Mouse (Mus musculus) limb, embryonic 11.5 days (tissue): ENCODE results near the gene Slc39a12. TPM values are rescaled to one million over a fixed set of nuclear protein-coding genes. Genes with fewer than 3 reads are reported as not detected.

Experiments
- ATAC-seq: fragments of 200-750 bp; cut with Nextera tagmentation; 2 replicates; pipeline ENCODE4 v1.8.0; 2017; ENCODE audit warnings: low read depth; ENCODE audit not compliant: insufficient number of reproducible peaks, low FRiP score, low TSS enrichment
- DNase-seq: peaks from one replicate; pipeline ENCODE4 v3.0.0-alpha.2; 2015; ENCODE audit warnings: low spot score
- H3K27ac ChIP-seq: fragments of 300-500 bp; sonication (generic); replicated peaks from 2 replicates; pipeline ENCODE4 v1.5.1; 2014; ENCODE audit warnings: low read depth, mild to moderate bottlenecking, low read length
- H3K27me3 ChIP-seq: fragments of 300-500 bp; sonication (generic); 2 replicates; pipeline ENCODE4 v1.6.1; 2014; ENCODE audit warnings: mild to moderate bottlenecking, low read length, mixed read lengths; ENCODE audit not compliant: control insufficient read depth, insufficient read depth
- H3K36me3 ChIP-seq: fragments of 300-500 bp; sonication (generic); 2 replicates; pipeline ENCODE4 v1.6.1; 2014; ENCODE audit warnings: mild to moderate bottlenecking, low read length, moderate library complexity, mixed read lengths; ENCODE audit not compliant: control insufficient read depth, insufficient read depth
- H3K4me1 ChIP-seq: fragments of 300-500 bp; sonication (generic); 2 replicates; pipeline ENCODE4 v1.6.1; 2014; ENCODE audit warnings: low read length, mixed read lengths; ENCODE audit not compliant: control insufficient read depth, insufficient read depth
- H3K4me2 ChIP-seq: fragments of 300-500 bp; sonication (generic); 2 replicates; pipeline ENCODE4 v1.6.1; 2014; ENCODE audit warnings: low read depth, mild to moderate bottlenecking, moderate library complexity; ENCODE audit not compliant: severe bottlenecking
- H3K4me3 ChIP-seq: fragments of 300-500 bp; sonication (generic); 2 replicates; pipeline ENCODE4 v1.5.1; 2014; ENCODE audit warnings: low read depth, low read length
- H3K9ac ChIP-seq: fragments of 300-500 bp; sonication (generic); 2 replicates; pipeline ENCODE4 v1.6.1; 2014; ENCODE audit warnings: mild to moderate bottlenecking, low read length
- H3K9me3 ChIP-seq: fragments of 300-500 bp; sonication (generic); 2 replicates; pipeline ENCODE4 v1.6.1; 2016; ENCODE audit warnings: low read length; ENCODE audit not compliant: control insufficient read depth
- WGBS: fragments of 180-500 bp; shearing (Covaris S2); extraction: QIAGEN DNeasy Blood & Tissue Kit; methylation state at CpG from one replicate; pipeline ENCODE4 v1.1.7; 2014; 5-methylcytosine and 5-hydroxymethylcytosine counted together
- polyA plus RNA-seq: library from polyadenylated mRNA; unstranded; fragments of >200 nt; fragmentation: Nextera tagmentation; extraction: Ambion mirVana; gene quantifications from 2 replicates; pipeline ENCODE4 v1.2.1, GENCODE M21; 2014

The Slc39a12 gene
- polyA plus RNA-seq, 1 experiment from 2014 or later: 0.07 TPM

GRCm38 (mm10) chr2:14454946-14455631 lies 67.0 kb downstream of the Slc39a12 start:
- DNase-seq (no peak), ATAC-seq (no peak)
- Histone ChIP-seq H3K4me3 (no peak overlapping the region), H3K4me2 (no peak overlapping the region), H3K9me3 (no peaks in the 10 kb centered on the region), H3K27me3 (no peaks in the 10 kb centered on the region), H3K9ac (no peak overlapping the region), H3K4me1 (no peaks in the 10 kb centered on the region), H3K27ac (no peak overlapping the region), H3K36me3 (no peaks in the 10 kb centered on the region)
- WGBS: 76% methylated on average over 7 of the region's 7 CpGs

GRCm38 (mm10) chr2:14464438-14464837 lies 76.3 kb downstream of the Slc39a12 start:
- H3K27ac ChIP-seq: no peak overlapping the region
- no peak for ATAC-seq
- no peaks in the 10 kb centered on the region for H3K4me1 ChIP-seq
- no peak for DNase-seq
- no peak overlapping the region for H3K4me3 ChIP-seq
- H3K36me3 ChIP-seq: no peaks in the 10 kb centered on the region
- H3K9ac ChIP-seq: no peak overlapping the region
- no peaks in the 10 kb centered on the region for H3K9me3 ChIP-seq
- H3K27me3 ChIP-seq: no peaks in the 10 kb centered on the region
- no peak overlapping the region for H3K4me2 ChIP-seq
- WGBS: 69% methylated on average over 1 of the region's 1 CpGs

- Histone ChIP-seq H3K9ac (no peak overlapping the region), H3K27ac (no peak overlapping the region), H3K36me3 (no peaks in the 10 kb centered on the region), H3K9me3 (no peaks in the 10 kb centered on the region), H3K4me2 (no peak overlapping the region), H3K4me3 (no peak overlapping the region), H3K27me3 (no peaks in the 10 kb centered on the region), H3K4me1 (no peaks in the 10 kb centered on the region)
- WGBS: 88% methylated on average over 5 of the region's 5 CpGs
- no peak for DNase-seq
- ATAC-seq: no peak
These were observed 106.0 kb downstream of the Slc39a12 start for GRCm38 (mm10) chr2:14494132-14494531.

- WGBS: 56% methylated on average over 2 of the region's 2 CpGs
- no peak overlapping the region for H3K4me2 ChIP-seq
- no peaks in the 10 kb centered on the region for H3K4me1 ChIP-seq
- no peak overlapping the region for H3K9ac ChIP-seq
- H3K4me3 ChIP-seq: no peak overlapping the region
- H3K36me3 ChIP-seq: no peaks in the 10 kb centered on the region
- ATAC-seq (no peak), DNase-seq (no peak)
- no peaks in the 10 kb centered on the region for H3K9me3 ChIP-seq
- no peaks in the 10 kb centered on the region for H3K27me3 ChIP-seq
- H3K27ac ChIP-seq: no peak overlapping the region
These were observed 108.0 kb downstream of the Slc39a12 start for GRCm38 (mm10) chr2:14496150-14496549.

GRCm38 (mm10) chr2:14502482-14502881 lies 114.4 kb downstream of the Slc39a12 start:
- DNase-seq (no peak), ATAC-seq (no peak)
- no peak overlapping the region for H3K9ac ChIP-seq
- no peak overlapping the region for H3K4me3 ChIP-seq
- H3K4me1 ChIP-seq: no peaks in the 10 kb centered on the region
- no peaks in the 10 kb centered on the region for H3K36me3 ChIP-seq
- 17% methylated on average over 3 of the region's 3 CpGs for WGBS
- no peak overlapping the region for H3K4me2 ChIP-seq
- no peak overlapping the region for H3K27ac ChIP-seq
- no peaks in the 10 kb centered on the region for H3K9me3 ChIP-seq
- H3K27me3 ChIP-seq: no peaks in the 10 kb centered on the region

- no peak for DNase-seq
- H3K9ac ChIP-seq: no peak overlapping the region
- H3K27me3 ChIP-seq: no peaks in the 10 kb centered on the region
- no peak for ATAC-seq
- no peak overlapping the region for H3K4me3 ChIP-seq
- H3K4me2 ChIP-seq: no peak overlapping the region
- no peak overlapping the region for H3K27ac ChIP-seq
- H3K9me3 ChIP-seq: no peaks in the 10 kb centered on the region
- H3K36me3 ChIP-seq: no peaks in the 10 kb centered on the region
- 69% methylated on average over 5 of the region's 5 CpGs for WGBS
- H3K4me1 ChIP-seq: no peaks in the 10 kb centered on the region
These were observed 130.1 kb downstream of the Slc39a12 start for GRCm38 (mm10) chr2:14518237-14518636.

- 84% methylated on average over 3 of the region's 3 CpGs for WGBS
- Histone ChIP-seq H3K27me3 (no peaks in the 10 kb centered on the region), H3K4me1 (no peaks in the 10 kb centered on the region), H3K4me3 (no peak overlapping the region), H3K9ac (no peak overlapping the region), H3K36me3 (no peaks in the 10 kb centered on the region), H3K4me2 (no peak overlapping the region), H3K9me3 (no peaks in the 10 kb centered on the region), H3K27ac (no peak overlapping the region)
- DNase-seq: no peak
- no peak for ATAC-seq
These were observed 146.4 kb downstream of the Slc39a12 start for GRCm38 (mm10) chr2:14534325-14535077.

GRCm38 (mm10) chr2:14535246-14535671 lies 147.1 kb downstream of the Slc39a12 start:
- no peaks in the 10 kb centered on the region for H3K9me3 ChIP-seq
- H3K27ac ChIP-seq: no peak overlapping the region
- H3K4me2 ChIP-seq: no peak overlapping the region
- 77% methylated on average over 3 of the region's 3 CpGs for WGBS
- no peak for DNase-seq
- no peak for ATAC-seq
- no peaks in the 10 kb centered on the region for H3K27me3 ChIP-seq
- no peak overlapping the region for H3K4me3 ChIP-seq
- H3K4me1 ChIP-seq: no peaks in the 10 kb centered on the region
- H3K36me3 ChIP-seq: no peaks in the 10 kb centered on the region
- no peak overlapping the region for H3K9ac ChIP-seq
